Mouse (Mus musculus) spleen, postnatal 14 days (tissue): ENCODE data around the gene Twist1.

Experiments used
- DNase-seq, 2 experiments: peaks; one replicate each; pipeline ENCODE4 v3.0.0; 2021 to 2022; ENCODE audit warnings: low spot score in 2 of 2

The Twist1 gene

GRCm38 (mm10) chr12:33957400-33958240 is at the start of gene Twist1:
Twist1 (plus strand) TSS chr12:33957671.
- no peak for DNase-seq

GRCm38 (mm10) chr12:33926751-33927150 is 30.7 kb upstream of the Twist1 start:
- no peak for DNase-seq

DNA sequence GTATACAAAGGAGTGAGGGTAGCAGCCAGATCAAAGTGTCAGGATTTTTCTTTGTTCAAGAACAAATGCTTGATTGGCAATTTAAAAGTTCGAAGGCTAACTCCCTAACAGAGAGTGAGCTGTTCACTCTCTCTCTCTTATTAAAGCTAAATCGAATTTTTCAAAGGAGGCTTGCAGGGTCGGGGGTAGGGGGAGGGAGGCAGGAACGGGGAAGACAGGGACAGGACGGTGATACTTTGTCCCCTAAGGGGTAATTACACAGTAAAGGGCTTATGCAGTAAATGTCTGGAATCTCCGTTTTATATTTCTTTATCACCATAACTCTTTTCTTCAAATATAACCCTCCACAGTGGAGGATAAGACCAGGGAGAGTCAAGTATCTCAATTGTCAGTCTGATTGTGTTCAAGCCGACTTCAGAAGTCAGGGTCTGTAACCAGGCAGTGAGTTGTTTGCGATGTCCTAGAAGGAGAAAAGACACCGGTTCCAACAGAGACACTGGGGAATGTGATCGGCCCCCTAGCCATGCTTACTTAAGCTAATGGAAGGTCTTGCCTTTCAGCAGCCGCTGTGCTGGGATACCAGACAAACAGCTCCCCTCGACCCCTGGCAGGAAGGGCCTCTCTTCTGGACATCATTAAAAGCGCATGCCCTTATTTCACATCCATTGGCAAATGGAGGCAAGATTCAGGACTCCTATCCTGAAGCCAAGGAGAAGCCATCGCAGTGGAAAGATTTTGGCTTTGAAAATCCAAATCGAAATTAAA is 30.0 kb upstream of the Twist1 start:
- DNase-seq = no peak

DNA sequence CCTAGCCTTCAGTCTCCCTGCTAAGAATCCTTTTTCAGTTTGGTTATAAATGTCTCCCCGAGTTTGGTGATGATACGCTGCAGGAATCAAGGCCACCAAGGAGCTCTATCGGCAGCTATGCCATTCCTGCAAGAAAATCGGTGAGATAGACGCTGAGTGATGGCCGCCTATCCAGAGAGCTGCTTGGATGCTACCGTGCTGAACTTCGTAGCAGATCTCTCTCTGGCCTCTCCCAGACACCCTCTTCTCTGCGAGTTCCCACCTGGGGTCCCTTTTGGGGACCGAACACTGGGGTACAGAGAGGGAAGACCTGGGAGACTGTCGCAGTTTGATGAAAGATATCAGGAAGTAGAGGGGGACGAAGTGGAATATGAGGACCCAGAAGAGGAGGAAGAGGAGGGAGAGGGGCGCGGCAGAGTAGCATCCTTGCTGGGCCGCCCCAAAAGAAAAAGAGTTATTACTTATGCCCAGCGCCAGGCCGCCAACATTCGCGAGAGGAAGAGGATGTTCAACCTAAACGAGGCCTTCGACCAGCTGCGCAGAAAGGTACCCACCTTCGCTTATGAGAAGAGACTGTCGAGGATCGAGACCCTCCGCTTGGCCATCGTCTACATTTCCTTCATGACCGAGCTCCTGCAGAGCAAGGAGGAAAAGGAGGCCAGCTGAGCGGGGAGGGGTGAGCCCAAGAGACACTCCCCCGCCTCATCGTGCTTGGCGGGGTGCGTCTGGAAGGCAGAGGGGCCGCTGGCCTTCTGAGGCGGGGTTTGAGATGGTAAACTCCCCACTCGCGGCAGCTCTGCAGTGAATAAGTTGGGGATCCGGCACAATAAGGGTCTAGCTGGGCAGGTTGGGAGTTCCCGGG is 28.9 kb upstream of the Twist1 start, which contains the start of gene Ferd3l:
Gene Ferd3l, plus strand, starts transcription at position 95 of the 862 bp plus-strand sequence.
- DNase-seq = no peak

DNA sequence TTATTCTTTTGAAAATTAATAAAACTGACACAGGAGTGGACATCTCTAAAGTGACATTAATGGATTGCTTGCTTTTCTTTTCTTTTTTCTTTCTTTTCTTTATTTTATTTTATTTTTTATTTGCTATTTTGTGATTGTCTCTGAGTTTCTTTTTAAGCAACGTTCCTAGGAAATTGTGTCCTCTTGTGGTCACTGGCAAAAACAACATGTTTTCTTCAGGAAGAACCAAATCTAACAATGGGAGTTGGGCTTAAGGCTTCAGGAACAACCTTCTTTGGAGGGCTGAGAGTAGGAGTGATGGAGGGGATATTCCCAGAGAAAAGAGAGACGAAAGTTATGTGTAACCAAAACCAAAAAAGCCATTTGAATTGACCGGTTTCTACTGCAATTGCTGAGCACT is 4.6 kb upstream of the Twist1 start:
- no peak for DNase-seq

- no peak for DNase-seq
Observed at GRCm38 (mm10) chr12:33954931-33955565, 2.4 kb upstream of the Twist1 start.

GRCm38 (mm10) chr12:33955606-33956295 is 1.7 kb upstream of the Twist1 start:
- DNase-seq = no peak

GRCm38 (mm10) chr12:33956576-33957399 is 683 bp upstream of the Twist1 start:
- DNase-seq = no peak

GRCm38 (mm10) chr12:33958241-33959194 is 1.0 kb downstream of the Twist1 start:
- no peak for DNase-seq

- no peak for DNase-seq
Observed at GRCm38 (mm10) chr12:33959206-33959605, 1.7 kb downstream of the Twist1 start.

GRCm38 (mm10) chr12:33959846-33960245 is 2.4 kb downstream of the Twist1 start:
- DNase-seq = no peak

- DNase-seq = no peak
Observed at GRCm38 (mm10) chr12:33961013-33961412, 3.5 kb downstream of the Twist1 start.

DNA sequence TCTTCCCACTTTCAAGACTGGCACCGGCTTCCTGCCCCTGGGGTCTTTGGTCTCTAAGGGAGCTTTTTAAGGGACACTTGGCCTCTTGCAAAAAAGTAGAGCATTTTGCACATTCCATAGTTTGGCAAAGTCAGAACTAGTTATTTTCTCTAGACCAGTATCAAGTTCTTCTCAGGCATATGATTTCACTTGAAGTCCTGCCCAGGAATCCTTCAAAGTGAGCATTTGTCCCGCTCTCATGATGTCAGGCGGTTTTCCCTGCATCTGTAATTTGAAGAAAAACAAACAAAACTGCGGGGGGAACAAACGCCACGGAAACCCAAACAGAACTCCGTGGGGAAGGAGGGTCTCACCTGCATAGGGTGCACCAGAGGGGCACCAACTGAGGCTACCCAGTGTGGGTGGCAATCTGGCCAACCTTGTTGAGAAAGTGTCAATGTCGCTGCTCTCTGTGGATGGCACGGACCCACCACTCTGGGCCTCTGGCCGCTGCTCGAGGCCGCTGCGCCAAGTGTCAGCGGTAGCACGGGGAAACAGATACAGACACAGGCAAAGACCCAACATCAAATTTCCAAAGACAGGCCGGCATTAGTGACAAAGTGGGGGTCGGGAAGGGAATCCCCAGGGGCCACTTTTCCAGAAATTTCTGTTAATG is 4.8 kb downstream of the Twist1 start:
- DNase-seq = no peak

GRCm38 (mm10) chr12:33962773-33963130 is 5.3 kb downstream of the Twist1 start:
- no peak for DNase-seq

DNA sequence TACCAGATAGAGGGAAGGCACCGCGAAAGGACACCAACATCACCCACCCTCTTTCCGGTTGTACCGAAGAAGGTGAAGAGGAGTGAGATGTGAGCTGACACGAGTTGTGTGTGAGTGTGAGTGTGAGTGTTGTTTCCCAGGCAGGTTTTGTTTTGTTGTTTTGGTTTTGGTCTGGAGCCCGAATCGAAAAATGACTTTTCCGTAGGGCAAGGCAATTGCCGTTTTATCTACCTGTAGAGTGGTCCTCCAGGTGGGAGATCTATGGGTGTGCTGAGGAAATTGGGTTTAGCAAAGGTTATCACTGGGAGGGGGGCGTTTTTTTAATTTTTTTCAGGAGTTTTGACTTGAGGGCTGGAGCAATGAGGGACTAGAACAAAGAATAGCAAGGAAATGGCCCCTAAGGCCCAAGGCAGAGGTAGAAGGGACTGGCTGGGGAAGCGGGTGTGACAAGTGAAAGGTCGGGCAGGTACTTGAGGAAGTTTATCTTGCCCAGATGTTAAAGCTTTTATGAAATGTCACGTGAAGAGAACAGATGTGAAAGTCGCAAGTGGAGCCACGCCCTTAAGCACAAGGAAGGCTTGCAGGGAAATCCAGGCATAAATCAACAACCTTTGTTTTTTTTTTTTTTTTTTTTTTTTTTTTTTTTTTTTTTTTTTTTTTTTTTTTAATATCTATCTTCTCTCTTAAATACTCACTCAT is 6.3 kb downstream of the Twist1 start:
- no peak for DNase-seq

DNA sequence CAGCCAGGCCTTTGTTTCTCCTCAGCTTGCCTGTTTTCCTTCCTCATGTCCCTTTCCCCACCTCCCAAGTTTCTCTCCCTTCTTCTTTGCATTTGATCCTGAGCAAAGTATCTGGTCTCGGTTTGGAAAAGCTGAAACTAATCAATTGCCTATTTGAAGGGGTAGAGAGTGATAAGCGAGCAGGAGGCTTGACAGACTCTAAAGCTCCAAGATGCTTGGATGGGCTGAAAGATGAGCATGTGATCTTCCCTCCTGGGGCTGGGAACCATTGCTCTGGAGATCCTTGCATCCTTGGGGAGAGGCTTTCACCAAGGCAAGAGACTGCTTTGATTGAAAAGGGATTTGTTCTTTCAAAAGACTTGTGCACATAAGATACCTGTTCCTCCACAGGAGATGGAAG is 7.0 kb downstream of the Twist1 start:
- DNase-seq = no peak

DNA sequence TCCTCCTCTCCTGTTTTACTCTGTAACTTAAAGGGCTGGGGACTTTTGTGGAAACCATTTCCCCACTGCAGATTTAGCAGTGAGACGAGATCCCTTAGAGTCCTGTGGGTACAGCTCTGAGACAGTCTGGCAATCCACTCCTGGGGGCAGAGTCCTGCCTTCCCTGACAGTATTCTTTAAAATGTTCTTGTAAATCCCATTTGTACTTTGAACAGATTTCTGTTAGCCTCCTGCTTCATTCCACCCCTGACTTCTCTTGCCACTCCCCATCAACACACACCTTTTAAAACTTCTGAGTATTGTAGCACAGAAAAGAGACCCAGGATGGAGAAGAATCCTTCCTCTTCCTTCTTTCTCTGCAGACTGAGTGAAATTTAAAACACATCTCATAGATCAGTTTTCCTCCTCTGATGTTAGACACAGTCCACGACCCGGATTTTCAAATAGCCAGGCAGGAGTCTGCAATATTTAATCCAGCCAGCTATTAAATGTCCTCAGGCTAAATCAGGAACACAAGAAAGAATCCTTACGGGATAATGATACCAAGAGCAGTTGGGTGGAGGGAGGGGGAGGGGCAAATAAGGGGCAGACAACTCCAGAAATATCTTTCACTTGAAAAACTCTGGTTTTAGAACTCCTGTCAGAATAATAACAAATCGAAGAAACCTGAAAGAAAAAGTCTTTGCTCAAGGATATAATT is 8.3 kb downstream of the Twist1 start:
- no peak for DNase-seq
